Mouse (Mus musculus) heart, embryonic 15.5 days (tissue): ENCODE data around the gene Serpinb9. TPM values are rescaled to one million over a fixed set of nuclear protein-coding genes. Genes with fewer than 3 reads are reported as not detected.
A peak's percentile ranks its signal among the peaks of the same experiment; 100 is the strongest.

ENCODE experiments used
- ATAC-seq: fragments of 200-750 bp; cut with Nextera tagmentation; replicated peaks from 2 replicates; pipeline ENCODE4 v1.8.0; 2017; ENCODE audit warnings: low read depth, moderate TSS enrichment; ENCODE audit not compliant: insufficient number of reproducible peaks, insufficient read depth, low FRiP score
- H3K27ac ChIP-seq: fragments of 300-500 bp; sonication (generic); 2 replicates; pipeline ENCODE4 v1.5.1; 2015; ENCODE audit warnings: mild to moderate bottlenecking, inconsistent platforms
- H3K27me3 ChIP-seq: fragments of 300-500 bp; sonication (generic); 2 replicates; pipeline ENCODE4 v1.6.1; 2015; ENCODE audit warnings: inconsistent platforms
- H3K36me3 ChIP-seq: fragments of 300-500 bp; sonication (generic); 2 replicates; pipeline ENCODE4 v1.6.1; 2015; ENCODE audit warnings: mild to moderate bottlenecking, inconsistent platforms
- H3K4me1 ChIP-seq: fragments of 300-500 bp; sonication (generic); replicated peaks from 2 replicates; pipeline ENCODE4 v1.6.1; 2015; ENCODE audit warnings: inconsistent platforms
- H3K4me2 ChIP-seq: fragments of 300-500 bp; sonication (generic); 2 replicates; pipeline ENCODE4 v1.6.1; 2015; ENCODE audit warnings: inconsistent platforms, mild to moderate bottlenecking, moderate library complexity
- H3K4me3 ChIP-seq: fragments of 300-500 bp; sonication (generic); 2 replicates; pipeline ENCODE4 v1.5.1; 2015; ENCODE audit warnings: mild to moderate bottlenecking, inconsistent platforms
- H3K9ac ChIP-seq: fragments of 300-500 bp; sonication (generic); 2 replicates; pipeline ENCODE4 v1.6.1; 2015; ENCODE audit warnings: mild to moderate bottlenecking, inconsistent platforms
- H3K9me3 ChIP-seq: fragments of 300-500 bp; sonication (generic); replicated peaks from 2 replicates; pipeline ENCODE4 v1.6.1; 2016; ENCODE audit warnings: inconsistent platforms
- WGBS: fragments of 180-500 bp; shearing (Covaris S2); methylation state at CpG from one replicate; pipeline ENCODE4 v1.1.7; 2015; ENCODE audit warnings: mixed read lengths; 5-methylcytosine and 5-hydroxymethylcytosine counted together
- polyA plus RNA-seq: library from polyadenylated mRNA; unstranded; fragments of >200 nt; fragmentation: Nextera tagmentation; extraction: Ambion mirVana; gene quantifications from 2 replicates; pipeline ENCODE4 v1.2.1, GENCODE M21; 2015

The Serpinb9 gene
- polyA plus RNA-seq, 1 experiment from 2014 or later = 8.3 TPM

GRCm38 (mm10) chr13:33003523-33004413, 718 bp downstream of the Serpinb9 start:
- H3K9ac ChIP-seq = peak overlapping the region; percentile 59
- no peaks in the 10 kb centered on the region for H3K36me3 ChIP-seq
- peak overlapping the region; percentile 90 for H3K27ac ChIP-seq
- peak overlapping the region; percentile 70 for H3K4me2 ChIP-seq
- H3K4me1 ChIP-seq = 0 out of 2 replicates have a peak, but pooled peaks cover 14% of the 10 kb centered on the region
- H3K4me3 ChIP-seq = peak overlapping the region; percentile 50
- 53% methylated on average over 9 of the region's 9 CpGs for WGBS
- no peaks in the 10 kb centered on the region for H3K27me3 ChIP-seq
- no peaks in the 10 kb centered on the region for H3K9me3 ChIP-seq
- ATAC-seq = no peak

GRCm38 (mm10) chr13:33004414-33005105, 1.5 kb downstream of the Serpinb9 start:
- ATAC-seq = peak; percentile 86
- 12% methylated on average over 12 of the region's 12 CpGs for WGBS

GRCm38 (mm10) chr13:33005501-33006075, 2.5 kb downstream of the Serpinb9 start:
- H3K36me3 ChIP-seq = no peaks in the 10 kb centered on the region
- no peaks in the 10 kb centered on the region for H3K27me3 ChIP-seq
- no peak for ATAC-seq
- WGBS = 59% methylated on average over 2 of the region's 2 CpGs
- no peaks in the 10 kb centered on the region for H3K9me3 ChIP-seq
- peak overlapping the region; percentile 70 for H3K4me2 ChIP-seq
- H3K27ac ChIP-seq = 0 out of 2 replicates have a peak overlapping the region, but pooled peaks have one; percentile 90
- H3K4me3 ChIP-seq = no peak overlapping the region
- 0 out of 2 replicates have a peak overlapping the region, but pooled peaks have one; percentile 6 for H3K9ac ChIP-seq
- 0 out of 2 replicates have a peak, but pooled peaks cover 14% of the 10 kb centered on the region for H3K4me1 ChIP-seq

More at GRCm38 (mm10) chr13:33004414-33005105, 1.5 kb downstream of the Serpinb9 start:
- Histone ChIP-seq H3K9me3 (no peaks in the 10 kb centered on the region), H3K27me3 (no peaks in the 10 kb centered on the region), H3K27ac (peak overlapping the region; percentile 90), H3K4me3 (peak overlapping the region; percentile 50), H3K4me1 (0 out of 2 replicates have a peak, but pooled peaks cover 14% of the 10 kb centered on the region), H3K9ac (peak overlapping the region; percentile 59), H3K4me2 (peak overlapping the region; percentile 70), H3K36me3 (no peaks in the 10 kb centered on the region)

GRCm38 (mm10) chr13:33006555-33006954, 3.5 kb downstream of the Serpinb9 start:
- H3K9me3 ChIP-seq = no peaks in the 10 kb centered on the region
- H3K4me2 ChIP-seq = no peak overlapping the region
- no peak overlapping the region for H3K27ac ChIP-seq
- 68% methylated on average over 3 of the region's 3 CpGs for WGBS
- no peaks in the 10 kb centered on the region for H3K27me3 ChIP-seq
- no peak overlapping the region for H3K4me3 ChIP-seq
- 0 out of 2 replicates have a peak, but pooled peaks cover 14% of the 10 kb centered on the region for H3K4me1 ChIP-seq
- no peaks in the 10 kb centered on the region for H3K36me3 ChIP-seq
- H3K9ac ChIP-seq = no peak overlapping the region
- ATAC-seq = no peak

GRCm38 (mm10) chr13:33012395-33012794, 9.3 kb downstream of the Serpinb9 start:
- ATAC-seq = no peak

GRCm38 (mm10) chr13:33013271-33013670, 10.2 kb downstream of the Serpinb9 start:
- no peaks in the 10 kb centered on the region for H3K27me3 ChIP-seq

More at GRCm38 (mm10) chr13:33012395-33012794, 9.3 kb downstream of the Serpinb9 start:
- Histone ChIP-seq H3K4me3 (no peak overlapping the region), H3K36me3 (peaks cover 12% of the 10 kb centered on the region; the same call in 1 of the 2 replicates), H3K9ac (no peak overlapping the region), H3K4me1 (no peaks in the 10 kb centered on the region), H3K27ac (no peak overlapping the region), H3K27me3 (no peaks in the 10 kb centered on the region), H3K9me3 (no peaks in the 10 kb centered on the region), H3K4me2 (no peak overlapping the region)
- WGBS = 74% methylated on average over 1 of the region's 1 CpGs

GRCm38 (mm10) chr13:33022371-33022770, 19.3 kb downstream of the Serpinb9 start:
- H3K36me3 ChIP-seq = no peaks in the 10 kb centered on the region
- H3K27ac ChIP-seq = no peak overlapping the region
- no peak for ATAC-seq
- 89% methylated on average over 1 of the region's 1 CpGs for WGBS
- H3K4me2 ChIP-seq = no peak overlapping the region
- no peaks in the 10 kb centered on the region for H3K27me3 ChIP-seq
- no peak overlapping the region for H3K9ac ChIP-seq
- H3K4me3 ChIP-seq = no peak overlapping the region
- H3K9me3 ChIP-seq = no peaks in the 10 kb centered on the region
- H3K4me1 ChIP-seq = no peaks in the 10 kb centered on the region

More at GRCm38 (mm10) chr13:33013271-33013670, 10.2 kb downstream of the Serpinb9 start:
- H3K9ac ChIP-seq = no peak overlapping the region
- 64% methylated on average over 2 of the region's 2 CpGs for WGBS
- H3K9me3 ChIP-seq = no peaks in the 10 kb centered on the region
- no peak overlapping the region for H3K4me3 ChIP-seq
- no peak overlapping the region for H3K4me2 ChIP-seq
- H3K4me1 ChIP-seq = no peaks in the 10 kb centered on the region
- no peak overlapping the region for H3K27ac ChIP-seq
- ATAC-seq = no peak
- H3K36me3 ChIP-seq = peaks cover 12% of the 10 kb centered on the region; the same call in 1 of the 2 replicates

GRCm38 (mm10) chr13:33026427-33027057, 23.5 kb downstream of the Serpinb9 start:
- no peaks in the 10 kb centered on the region for H3K36me3 ChIP-seq
- no peak for ATAC-seq
- no peak overlapping the region for H3K4me2 ChIP-seq
- 34% methylated on average over 1 of the region's 1 CpGs for WGBS
- no peaks in the 10 kb centered on the region for H3K27me3 ChIP-seq
- H3K9me3 ChIP-seq = no peaks in the 10 kb centered on the region
- no peak overlapping the region for H3K4me3 ChIP-seq
- peaks cover 7% of the 10 kb centered on the region; the same call in 1 of the 2 replicates for H3K4me1 ChIP-seq
- no peak overlapping the region for H3K27ac ChIP-seq
- H3K9ac ChIP-seq = no peak overlapping the region

GRCm38 (mm10) chr13:33027244-33027643, 24.2 kb downstream of the Serpinb9 start, which contains the start of gene Serpinb9b:
TSS of gene Serpinb9b (plus strand) at chr13:33027416.
- Histone ChIP-seq H3K36me3 (no peaks in the 10 kb centered on the region), H3K9me3 (no peaks in the 10 kb centered on the region), H3K4me3 (no peak within 1 kb of the TSS), H3K9ac (no peak within 1 kb of the TSS), H3K4me2 (no peak within 1 kb of the TSS), H3K27me3 (no peaks in the 10 kb centered on the region), H3K27ac (no peak within 1 kb of the TSS), H3K4me1 (peaks cover 7% of the 10 kb centered on the region; the same call in 1 of the 2 replicates)
- WGBS = 80% methylated on average over 2 of the region's 2 CpGs
- no peak for ATAC-seq

- no peak overlapping the region for H3K9ac ChIP-seq
- no peaks in the 10 kb centered on the region for H3K27me3 ChIP-seq
- H3K4me1 ChIP-seq = peaks cover 7% of the 10 kb centered on the region; the same call in 1 of the 2 replicates
- WGBS = 35% methylated on average over 2 of the region's 2 CpGs
- H3K36me3 ChIP-seq = no peaks in the 10 kb centered on the region
- no peak overlapping the region for H3K4me2 ChIP-seq
- H3K4me3 ChIP-seq = no peak overlapping the region
- H3K27ac ChIP-seq = no peak overlapping the region
- ATAC-seq = no peak
- H3K9me3 ChIP-seq = no peaks in the 10 kb centered on the region
Observed at GRCm38 (mm10) chr13:33028146-33028545, 25.1 kb downstream of the Serpinb9 start.
